Mouse (Mus musculus) olfactory bulb, adult 2 months (tissue): ENCODE data around the gene Plekhg5.

Experiments used
- CTCF ChIP-seq: fragments of 200-500 bp; IDR thresholded peaks from 2 replicates; pipeline ENCODE4 v1.5.1; 2012; ENCODE audit warnings: low read depth, mild to moderate bottlenecking, low read length, moderate library complexity; ENCODE audit not compliant: insufficient read depth
- POLR2A ChIP-seq: fragments of 200-500 bp; IDR thresholded peaks from 2 replicates; pipeline ENCODE4 v1.6.1; 2012; ENCODE audit warnings: mild to moderate bottlenecking, low read depth, low read length, moderate library complexity; ENCODE audit not compliant: insufficient read depth

GRCm38 (mm10) chr4:152083611-152084220 lies 11.4 kb downstream of the Plekhg5 start:
- TF ChIP-seq CTCF (no peak), POLR2A (no peak)
